Mouse (Mus musculus): ENCODE measurements around the gene Glul.

The Glul gene

DNA sequence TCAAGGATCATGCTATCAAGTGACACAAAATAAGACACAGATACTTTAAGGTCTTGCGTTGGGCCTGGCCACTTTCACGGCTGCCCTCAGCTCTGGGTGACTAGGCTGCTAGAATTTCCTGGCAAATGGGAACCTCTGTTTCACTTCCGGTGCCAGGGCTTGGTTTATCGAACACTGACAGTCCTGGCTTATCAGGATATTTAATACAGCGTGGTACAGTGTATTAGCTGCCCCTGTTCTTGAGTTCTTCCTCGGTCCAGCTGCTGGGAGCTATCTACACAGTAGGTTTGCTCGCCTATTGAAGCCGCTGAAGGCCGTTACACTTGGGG, 10.2 kb downstream of the Glul start:
- peak; percentile 87 for DNase-seq

DNA sequence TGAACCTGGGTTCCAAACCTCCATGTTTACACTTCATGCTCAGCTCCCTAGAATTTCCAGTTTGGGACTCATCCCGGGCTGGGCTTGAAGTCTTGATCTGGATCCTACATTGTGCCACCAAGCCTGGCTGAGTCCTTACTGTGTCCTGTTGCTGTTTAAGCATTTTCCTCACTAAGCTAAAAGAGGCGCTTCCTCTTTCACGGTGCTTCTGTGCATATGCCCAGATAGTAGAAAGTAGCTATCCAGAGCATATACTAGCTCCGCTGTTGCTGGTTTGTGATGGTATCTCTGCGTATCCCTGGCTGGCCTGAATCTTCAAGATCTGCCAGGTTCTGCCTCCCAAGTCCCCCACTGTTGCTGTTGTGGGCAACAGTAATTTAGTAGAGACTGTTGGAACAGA, 10.7 kb downstream of the Glul start:
- DNase-seq, result peak; percentile 93

DNA sequence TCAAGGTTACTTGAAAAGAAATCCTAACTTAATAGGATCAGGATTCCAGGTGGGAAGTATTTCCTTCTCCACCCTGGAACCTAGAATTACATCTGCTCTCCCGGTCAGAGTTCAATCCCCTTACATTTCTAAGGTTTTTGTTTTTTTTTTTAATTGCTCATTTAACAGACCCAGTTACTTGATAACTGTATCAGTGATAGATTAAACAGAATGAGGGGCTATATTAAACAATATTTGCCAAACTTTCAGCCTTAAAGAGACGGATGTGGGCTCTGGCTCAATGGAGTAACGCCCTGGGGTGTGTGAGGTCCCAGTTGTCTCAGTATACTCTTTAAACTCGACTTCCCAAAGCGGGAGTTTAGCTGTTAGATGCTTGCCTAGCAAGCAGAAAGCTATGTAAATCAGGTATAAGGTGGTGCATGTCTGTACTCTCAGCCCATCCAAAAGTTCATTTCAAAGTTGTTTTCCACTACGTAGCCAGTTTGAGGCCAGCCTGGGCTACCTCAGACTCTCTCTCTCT, 11.6 kb downstream of the Glul start:
- peak; percentile 45 for DNase-seq

DNA sequence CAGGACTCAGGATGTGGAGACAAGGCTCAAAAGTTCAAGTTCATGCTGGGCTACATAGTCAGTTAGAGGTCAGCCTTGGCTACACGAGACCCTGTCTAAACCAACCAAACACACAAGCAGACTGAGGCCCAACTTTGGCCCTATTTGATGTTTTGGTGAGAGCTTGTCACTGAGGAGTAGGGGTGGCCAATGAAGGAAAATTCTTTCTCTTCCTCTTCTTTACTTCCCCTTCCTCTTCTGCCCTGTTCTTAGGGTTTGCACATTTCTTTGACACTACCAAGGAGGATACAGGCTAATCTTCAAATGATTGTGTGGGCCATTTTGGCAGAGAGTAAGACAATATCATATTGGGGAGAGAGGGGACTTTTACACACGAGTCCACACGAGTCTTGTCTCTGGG, 14.1 kb downstream of the Glul start:
- DNase-seq, result peak; percentile 74

DNA sequence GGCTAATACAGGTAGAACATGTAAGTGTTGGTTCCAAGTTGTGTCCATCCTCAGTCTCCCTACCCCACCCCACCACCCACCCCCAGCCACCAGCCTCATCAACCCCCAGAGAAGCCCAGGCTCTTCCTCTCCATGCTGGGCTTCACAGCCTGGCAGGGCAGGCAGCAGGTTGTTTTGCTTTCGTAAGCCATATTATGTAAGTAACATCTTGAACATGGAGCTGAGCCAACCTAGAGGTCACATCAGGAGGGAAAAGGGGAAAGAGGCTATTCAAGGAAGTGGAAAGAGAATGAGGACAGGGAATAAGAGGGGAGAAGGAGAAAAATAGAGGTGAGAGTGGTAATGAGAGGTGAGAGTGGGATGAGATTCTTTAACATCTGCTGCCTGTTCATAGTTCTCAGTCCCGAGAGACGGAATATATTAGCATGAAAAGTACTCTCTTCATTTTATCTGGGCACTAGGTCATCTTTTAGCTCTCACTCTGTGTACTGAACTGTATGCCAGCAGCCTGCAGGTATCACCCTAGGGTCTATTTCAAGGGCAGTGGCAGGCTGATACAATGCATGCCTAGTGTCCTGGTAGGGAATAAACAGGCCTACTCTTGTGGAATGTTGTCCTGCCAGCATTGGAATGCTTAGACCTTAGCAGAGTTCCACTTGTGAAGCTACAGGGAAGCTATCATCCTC, 18.9 kb downstream of the Glul start:
- peak; percentile 96 for DNase-seq

DNA sequence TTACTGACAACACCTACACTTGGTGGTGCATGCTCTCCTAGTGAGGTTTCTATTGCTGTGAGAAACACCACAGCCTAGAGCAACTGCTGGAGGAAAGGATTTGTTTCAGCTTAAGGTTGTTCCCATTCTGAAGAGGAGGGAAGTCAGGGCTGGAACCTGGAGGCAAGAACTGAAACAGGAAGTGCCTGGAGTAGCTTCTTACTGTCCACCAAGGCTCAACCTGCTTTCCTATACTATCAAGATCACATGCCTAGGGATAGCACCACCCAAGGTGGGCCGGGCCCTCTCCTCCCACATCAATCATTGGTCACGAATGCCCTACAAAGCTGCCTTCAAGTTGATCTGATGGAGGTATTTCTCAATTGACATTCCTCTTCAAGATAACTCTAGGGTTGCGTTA, 21.9 kb downstream of the Glul start:
- DNase-seq, result peak; percentile 90

DNA sequence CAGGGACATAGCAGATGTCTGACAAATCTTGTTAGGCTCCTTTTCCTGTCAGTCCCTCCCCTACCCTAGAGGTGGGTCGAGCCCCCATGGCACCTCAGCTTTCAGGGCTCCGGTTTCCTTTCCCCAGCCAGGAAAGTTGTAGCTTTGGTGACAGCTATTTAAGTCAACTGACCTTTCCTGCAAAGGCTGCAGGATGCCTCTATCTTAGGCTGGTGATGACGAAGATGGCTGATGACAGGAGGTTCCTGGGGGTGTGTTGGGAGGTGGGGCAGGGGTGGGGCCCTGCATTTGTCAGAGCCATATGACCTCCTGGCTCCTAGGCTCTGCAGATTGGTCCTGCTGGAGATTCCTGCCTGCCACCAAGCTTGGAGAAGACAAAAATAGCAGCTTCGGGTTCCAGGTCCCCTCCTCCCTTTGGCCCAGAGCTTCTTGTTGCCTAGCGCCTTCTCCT, 22.9 kb downstream of the Glul start:
- peak; percentile 99 for DNase-seq

DNA sequence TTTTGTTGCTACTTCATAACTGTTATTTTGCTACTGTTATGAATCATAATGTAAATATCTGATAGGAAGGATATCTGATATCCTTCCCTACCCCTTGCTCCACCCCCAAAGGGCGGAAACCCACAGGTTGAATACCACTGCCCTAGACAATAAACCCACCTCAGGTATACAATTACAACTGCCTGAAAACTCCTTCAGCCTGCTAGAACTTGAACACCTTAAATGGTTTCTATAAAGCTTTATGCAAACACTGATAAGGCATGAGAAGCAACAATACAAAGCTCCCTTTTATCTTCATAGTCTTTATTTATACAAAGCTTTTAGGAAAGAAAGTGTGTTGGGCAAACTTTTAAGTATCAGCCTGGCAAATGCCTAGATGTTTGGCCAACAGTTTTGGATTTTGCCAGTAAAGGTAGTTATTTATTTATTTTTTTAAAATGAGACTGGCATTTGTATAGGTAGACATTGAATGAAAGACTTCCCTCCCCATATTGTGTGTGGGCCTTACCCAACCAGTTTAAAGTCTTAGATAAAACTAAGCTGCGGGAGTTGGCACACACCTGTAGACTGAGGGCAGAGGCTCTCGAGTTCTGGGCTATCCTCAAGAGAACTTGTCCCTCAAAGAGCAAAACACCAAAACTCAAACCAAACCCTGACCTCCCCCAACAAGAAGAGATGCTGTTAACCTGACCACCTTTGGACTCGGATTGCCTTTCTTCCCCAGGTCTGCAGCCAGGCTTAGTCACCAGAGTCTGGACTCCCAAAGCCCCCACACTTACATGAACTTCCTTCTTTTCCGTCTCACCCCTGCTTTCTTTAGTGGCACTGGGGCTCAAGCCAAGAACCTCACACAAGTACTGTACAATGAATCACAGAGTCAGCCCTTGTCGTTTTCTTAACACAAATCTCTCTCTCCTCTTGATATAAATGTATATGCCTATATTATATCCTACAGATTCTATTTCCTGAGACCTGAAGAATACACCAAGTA, 24.9 kb downstream of the Glul start:
- DNase-seq, result peak; percentile 72

DNA sequence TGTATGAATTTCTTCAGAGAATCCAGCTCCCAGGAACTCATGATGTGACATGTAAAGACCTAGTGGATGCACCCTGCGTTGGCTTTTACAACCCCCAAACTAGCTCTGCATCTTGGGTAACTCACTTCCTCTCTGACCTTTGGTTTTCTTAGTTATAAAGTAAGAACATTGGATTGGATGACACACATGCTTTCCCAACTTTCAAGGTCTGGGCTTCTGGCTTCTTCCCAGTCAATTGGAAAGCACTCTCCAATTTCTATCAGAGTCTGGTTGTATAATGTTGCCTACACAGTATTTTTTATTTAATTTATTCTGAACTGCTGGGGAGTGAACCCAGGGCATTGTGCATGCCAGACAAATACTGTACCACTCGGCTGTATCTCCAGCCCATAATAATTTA, 30.7 kb downstream of the Glul start:
- peak; percentile 71 for DNase-seq

DNA sequence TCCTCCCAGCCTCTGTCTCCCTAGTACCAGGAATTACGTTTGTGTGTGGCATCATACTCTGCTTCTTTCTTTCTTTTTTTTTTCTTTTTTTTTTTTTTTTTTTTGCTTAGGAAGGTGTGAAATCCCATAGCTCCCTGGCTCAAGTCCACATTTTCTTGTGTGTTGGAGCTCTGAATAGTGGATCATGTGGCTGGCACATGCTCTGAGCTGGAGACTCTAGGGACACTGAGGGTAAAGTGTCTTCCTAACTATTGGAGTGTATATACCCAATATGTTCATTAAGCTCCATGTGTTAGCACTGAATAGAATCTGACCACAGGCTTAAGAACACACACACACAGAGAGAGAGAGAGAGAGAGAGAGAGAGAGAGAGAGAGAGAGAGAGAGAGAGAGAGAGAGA, 34.0 kb downstream of the Glul start:
- peak; percentile 14 for DNase-seq

DNA sequence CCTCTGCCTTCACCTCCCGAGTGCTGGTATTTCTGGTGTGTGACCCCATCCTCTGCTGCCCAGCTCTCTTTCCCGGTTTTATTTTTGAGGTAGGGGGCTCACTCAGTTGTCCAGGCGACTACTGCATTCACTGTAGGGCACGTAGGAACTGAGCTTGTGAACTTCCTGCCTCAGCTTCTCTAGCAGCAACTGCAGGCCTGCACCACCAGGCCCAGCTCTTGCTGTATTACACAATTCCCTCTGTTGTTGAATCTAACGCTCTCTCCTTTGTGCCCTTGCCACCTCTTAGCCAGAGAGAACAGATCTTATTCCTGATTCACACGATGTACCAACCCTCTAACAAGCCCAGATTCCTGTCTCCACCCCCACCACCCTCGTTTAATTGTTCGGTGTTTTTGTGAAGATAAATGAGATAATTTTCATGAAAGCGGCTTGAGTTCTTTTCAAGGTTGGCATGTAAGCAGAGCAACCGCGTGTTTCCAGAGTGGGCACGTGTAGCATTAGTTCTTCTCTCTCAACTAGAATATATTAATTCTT, 36.2 kb downstream of the Glul start:
- DNase-seq, result peak; percentile 51

DNA sequence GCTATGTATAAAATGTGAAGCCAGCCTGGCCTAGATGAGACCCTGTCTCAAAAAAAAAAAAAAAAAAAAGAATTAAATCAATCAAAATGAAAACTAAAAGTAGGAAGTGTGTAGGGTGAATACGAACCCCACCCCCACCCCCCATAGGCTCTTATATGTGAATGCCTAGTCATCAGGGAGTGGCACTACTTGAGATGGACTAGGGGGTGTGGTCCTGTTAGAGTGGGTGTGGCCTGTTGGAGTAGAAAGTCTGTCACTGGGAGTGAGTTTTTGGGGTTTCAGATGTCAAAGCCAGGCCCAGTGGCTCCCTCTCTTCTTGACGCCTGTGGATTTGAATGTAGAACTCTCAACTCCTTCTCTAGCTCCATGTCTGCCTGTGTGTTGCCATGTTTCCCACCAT, 37.3 kb downstream of the Glul start:
- peak; percentile 41 for DNase-seq

DNA sequence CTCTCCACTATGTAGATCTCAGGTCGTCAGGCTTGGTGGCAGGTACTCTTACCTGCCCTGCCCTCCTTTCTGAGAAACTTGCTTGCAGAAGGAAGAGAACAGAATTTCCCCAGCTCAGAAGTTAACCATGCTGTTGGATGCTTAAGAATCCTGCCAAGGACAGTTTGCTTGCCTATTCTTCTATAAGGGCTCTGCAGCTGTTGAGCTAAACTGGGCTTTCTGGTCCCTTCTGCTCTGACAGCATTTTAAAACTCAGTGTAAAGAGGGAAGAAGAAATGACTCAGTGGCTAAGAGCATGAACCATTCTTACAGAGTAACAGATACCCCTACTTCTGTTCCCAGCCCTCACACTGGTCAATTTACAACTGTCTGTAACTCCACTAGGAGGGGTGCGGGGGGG, 41.2 kb downstream of the Glul start:
- DNase-seq, result peak; percentile 28

DNA sequence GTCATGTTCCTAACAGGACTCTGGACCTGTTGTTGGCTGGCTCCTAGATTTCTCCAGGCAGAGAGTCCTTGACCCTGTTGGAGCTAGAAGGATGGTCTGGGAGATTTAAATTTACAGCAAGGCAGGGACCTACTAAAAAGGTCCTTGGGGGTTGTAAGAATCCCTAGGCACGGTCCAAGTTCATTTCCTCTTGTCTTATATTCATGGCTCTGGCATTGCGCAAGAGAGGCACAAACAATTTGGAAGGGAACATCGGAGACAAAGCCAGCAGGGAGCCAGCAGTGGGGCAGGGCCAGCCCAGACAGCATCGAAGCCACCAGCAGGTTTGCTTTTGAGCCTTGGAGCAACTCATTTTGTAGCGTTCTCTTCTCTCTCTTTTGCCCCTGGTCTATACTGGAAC, 45.4 kb downstream of the Glul start:
- peak; percentile 93 for DNase-seq

DNA sequence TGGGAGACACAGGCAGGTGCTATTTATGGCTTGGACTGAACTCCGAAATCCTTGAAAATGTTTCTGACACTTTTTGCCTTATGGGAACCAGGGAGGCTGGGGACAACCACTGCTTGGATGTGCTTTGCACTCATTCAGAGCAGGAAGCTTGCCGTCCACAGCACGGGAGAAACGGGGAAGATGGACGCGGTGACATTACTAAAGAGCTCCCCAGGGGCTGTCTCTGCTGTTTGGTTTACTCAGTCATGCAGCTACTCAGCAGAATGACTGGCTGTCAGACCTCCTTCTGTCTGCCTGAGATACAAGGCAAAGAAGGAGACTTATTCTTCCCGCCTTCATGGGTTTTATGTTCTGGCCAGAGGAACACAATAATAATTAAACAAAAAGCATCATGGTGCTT, 47.2 kb downstream of the Glul start:
- DNase-seq, result peak; percentile 78

DNA sequence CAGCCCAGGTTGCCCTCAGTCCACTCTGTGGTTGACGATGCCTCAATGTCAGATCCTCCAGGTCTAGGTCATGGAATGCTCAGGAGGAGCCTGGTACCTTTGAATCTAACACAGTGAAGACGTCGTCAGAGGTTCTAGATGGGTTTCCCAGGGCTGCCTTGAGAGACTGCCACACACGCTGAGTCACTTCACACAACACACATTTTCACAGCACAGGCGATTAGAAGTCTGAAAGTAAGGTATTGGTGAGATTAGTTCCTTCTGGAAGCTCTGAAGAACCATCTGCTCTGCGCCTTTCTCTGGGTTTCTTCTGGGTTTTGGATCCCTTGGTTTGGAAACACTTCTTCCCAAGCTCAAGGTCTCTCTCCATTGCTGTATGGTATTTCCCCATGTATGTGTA, 48.1 kb downstream of the Glul start:
- peak; percentile 39 for DNase-seq

DNA sequence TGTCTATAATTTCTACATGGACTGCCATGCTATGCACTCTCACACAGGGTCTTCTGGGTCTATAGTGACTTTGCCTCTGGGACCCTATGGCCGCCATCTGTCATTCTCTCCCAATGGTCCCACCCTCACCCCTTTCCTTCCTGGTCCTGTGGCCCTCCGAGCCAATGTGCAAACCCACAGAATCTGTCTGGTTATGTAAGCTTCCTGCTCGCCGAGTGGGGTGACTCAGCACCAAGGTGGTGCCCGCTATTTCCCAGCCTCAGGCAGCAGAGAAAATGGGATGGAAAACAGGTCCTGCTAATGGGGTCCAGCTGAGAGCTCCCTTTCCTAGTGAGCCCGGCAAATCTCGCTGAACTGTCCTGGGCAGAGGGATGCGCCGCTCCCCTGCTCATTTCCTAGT, 53.5 kb downstream of the Glul start:
- peak; percentile 62 for DNase-seq

DNA sequence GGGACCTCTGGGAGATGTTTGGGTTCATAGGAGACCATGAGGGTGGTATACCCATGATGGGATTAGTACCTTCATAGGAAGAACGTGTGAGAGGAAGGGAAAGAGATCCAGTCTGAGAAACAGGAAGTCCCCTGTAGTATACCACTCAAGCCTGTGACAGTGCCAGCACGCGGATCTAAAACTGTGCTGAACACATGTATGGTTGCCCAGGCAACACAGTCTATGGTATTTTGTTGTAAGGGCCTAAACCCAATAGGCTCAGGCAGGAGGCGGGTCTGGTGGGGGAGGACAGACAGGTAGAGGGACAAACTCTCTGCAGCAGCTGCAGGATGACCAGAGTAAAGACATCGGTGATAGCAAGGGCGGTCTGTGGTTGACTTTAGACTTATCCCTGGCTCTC, 54.1 kb downstream of the Glul start:
- peak; percentile 84 for DNase-seq

DNA sequence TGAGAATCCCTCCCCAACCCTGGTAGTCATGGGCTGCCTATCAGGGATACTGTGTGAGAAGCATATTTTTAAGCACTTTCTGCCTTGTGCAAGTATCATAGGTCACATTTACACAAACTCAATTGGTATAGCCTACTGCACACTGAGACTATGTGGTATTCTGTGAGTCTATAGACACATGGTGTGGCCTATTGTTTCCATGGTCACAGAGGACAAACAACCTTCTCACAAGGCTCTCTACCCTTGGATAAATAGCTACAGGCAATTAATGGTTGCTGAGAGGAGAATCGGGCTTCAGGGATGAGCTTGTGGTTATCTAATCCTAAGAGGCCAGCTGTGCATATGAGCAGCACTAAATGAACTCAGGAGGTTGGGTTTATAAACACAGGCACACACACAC, 58.1 kb downstream of the Glul start:
- no peak for DNase-seq
